Mouse (Mus musculus) testis, adult 2 months (tissue): ENCODE measurements around the gene Efcab3. TPM values are rescaled to one million over a fixed set of nuclear protein-coding genes. Genes with fewer than 3 reads are reported as not detected.

Source experiments
- H3K27ac ChIP-seq: fragments of 200-500 bp; 2 replicates; pipeline ENCODE4 v1.5.1; 2012; ENCODE audit warnings: low read depth, low read length; ENCODE audit not compliant: control insufficient read depth, insufficient read depth
- H3K27me3 ChIP-seq: fragments of 200-500 bp; 2 replicates; pipeline ENCODE4 v1.6.1; 2012; ENCODE audit warnings: mild to moderate bottlenecking, low read length, moderate library complexity; ENCODE audit not compliant: control insufficient read depth, insufficient read depth
- H3K36me3 ChIP-seq: fragments of 200-500 bp; 2 replicates; pipeline ENCODE4 v1.6.1; 2012; ENCODE audit warnings: mild to moderate bottlenecking, low read length; ENCODE audit not compliant: control insufficient read depth, insufficient read depth
- H3K4me1 ChIP-seq: fragments of 200-500 bp; 2 replicates; pipeline ENCODE4 v1.6.1; 2012; ENCODE audit warnings: low read length; ENCODE audit not compliant: control insufficient read depth, insufficient read depth
- H3K4me3 ChIP-seq: fragments of 200-500 bp; 2 replicates; pipeline ENCODE4 v1.5.1; 2012; ENCODE audit warnings: low read depth, mild to moderate bottlenecking, low read length, moderate library complexity, mixed read lengths; ENCODE audit not compliant: control insufficient read depth
- CTCF ChIP-seq: fragments of 200-500 bp; IDR thresholded peaks from 2 replicates; pipeline ENCODE4 v1.5.1; 2012; ENCODE audit warnings: low read depth, mild to moderate bottlenecking, inconsistent platforms, low read length, moderate library complexity; ENCODE audit not compliant: control insufficient read depth, insufficient read depth, insufficient replicate concordance
- POLR2A ChIP-seq: fragments of 200-500 bp; IDR thresholded peaks from 2 replicates; pipeline ENCODE4 v1.6.1; 2012; ENCODE audit warnings: low read depth, mild to moderate bottlenecking, inconsistent platforms, low read length, moderate library complexity; ENCODE audit not compliant: control insufficient read depth
- polyA plus RNA-seq: library from polyadenylated mRNA; depleted of rRNA; stranded (reverse); fragments of >200 nt; gene quantifications from 2 replicates; pipeline ENCODE4 v1.2.3, GENCODE M21; 2012

Gene Efcab3
- polyA plus RNA-seq, 1 experiment, result 148 TPM

DNA sequence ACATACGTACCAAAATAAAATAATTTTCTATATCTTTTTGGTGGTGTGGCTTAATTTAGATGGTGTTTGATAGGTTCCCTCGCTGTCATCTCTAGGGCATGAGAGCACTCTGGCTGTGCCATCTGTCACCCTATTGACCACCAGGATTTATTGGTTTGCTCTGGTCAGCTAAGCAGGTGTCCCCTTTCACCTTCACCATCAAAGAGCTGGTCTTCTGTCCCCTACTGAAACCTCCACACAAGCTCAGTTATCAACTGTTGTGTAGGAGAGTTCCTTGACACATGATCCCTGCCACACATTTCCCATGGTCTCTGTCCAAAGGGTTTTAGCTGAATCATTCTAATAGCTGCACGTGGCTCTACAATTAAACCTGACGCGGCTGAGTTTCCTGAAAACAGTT is 77.7 kb downstream of the Efcab3 start:
- no peak overlapping the region for H3K4me3 ChIP-seq
- no peaks in the 10 kb centered on the region for H3K27me3 ChIP-seq
- H3K36me3 ChIP-seq, result peaks cover 3% of the 10 kb centered on the region; the same call in 1 of the 2 replicates
- no peaks in the 10 kb centered on the region for H3K4me1 ChIP-seq
- TF ChIP-seq POLR2A (no peak), CTCF (no peak)
- H3K27ac ChIP-seq, result no peak overlapping the region

DNA sequence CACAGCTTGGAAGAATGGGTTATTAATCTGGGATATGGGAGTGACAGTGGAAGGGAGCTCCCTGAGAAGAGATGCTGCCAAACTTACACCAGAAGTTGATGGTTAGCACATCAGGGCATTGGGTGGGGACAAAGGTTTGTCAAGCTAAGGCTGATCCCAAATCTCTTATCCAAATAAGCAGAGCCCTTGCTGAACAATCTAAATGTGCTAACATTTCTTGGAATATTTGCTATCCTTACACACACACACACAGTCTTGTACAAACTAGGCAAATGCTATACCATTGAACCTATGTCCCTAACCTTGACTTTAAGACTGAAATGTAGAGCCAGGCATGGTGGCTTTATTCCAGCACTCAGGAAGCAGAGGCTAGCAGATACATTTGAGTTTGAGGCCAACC is 80.2 kb downstream of the Efcab3 start:
- Histone ChIP-seq H3K27ac (no peak overlapping the region), H3K27me3 (no peaks in the 10 kb centered on the region), H3K36me3 (no peaks in the 10 kb centered on the region; the same call in 1 of the 2 replicates), H3K4me1 (no peaks in the 10 kb centered on the region), H3K4me3 (no peak overlapping the region)
- TF ChIP-seq POLR2A, result no peak
- TF ChIP-seq CTCF, result no peak

DNA sequence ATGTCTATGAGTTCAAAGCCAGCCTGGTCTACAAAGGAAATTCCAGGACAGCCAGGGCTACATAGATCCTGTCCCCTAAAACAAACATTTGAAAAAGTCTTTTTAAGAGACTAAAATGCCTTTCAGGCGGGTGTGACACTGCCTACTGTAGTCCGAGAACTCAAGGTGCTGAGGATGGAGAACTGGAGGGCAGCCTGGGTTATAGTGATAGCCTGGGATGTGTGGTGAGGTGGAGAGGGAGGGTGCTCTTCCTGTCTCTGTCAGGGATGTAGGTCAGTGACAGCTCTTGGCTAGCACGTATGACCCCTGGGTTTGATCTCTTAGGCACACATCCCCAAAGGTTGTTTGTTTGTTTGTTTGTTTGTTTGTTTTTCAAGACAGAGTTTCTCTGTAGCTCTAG is 80.7 kb downstream of the Efcab3 start:
- Histone ChIP-seq H3K27ac (no peak overlapping the region), H3K4me1 (no peaks in the 10 kb centered on the region), H3K4me3 (no peak overlapping the region), H3K27me3 (no peaks in the 10 kb centered on the region), H3K36me3 (no peaks in the 10 kb centered on the region; the same call in 1 of the 2 replicates)
- TF ChIP-seq CTCF (no peak), POLR2A (no peak)

- H3K27me3 ChIP-seq, result no peaks in the 10 kb centered on the region
- TF ChIP-seq CTCF, result no peak
- no peak for TF ChIP-seq POLR2A
- no peaks in the 10 kb centered on the region for H3K36me3 ChIP-seq
- H3K4me1 ChIP-seq, result no peaks in the 10 kb centered on the region
- no peak overlapping the region for H3K27ac ChIP-seq
- no peak overlapping the region for H3K4me3 ChIP-seq
These were observed 81.3 kb downstream of the Efcab3 start for GRCm38 (mm10) chr11:105144508-105145210.

GRCm38 (mm10) chr11:105145211-105145610 is 81.8 kb downstream of the Efcab3 start:
- TF ChIP-seq CTCF (no peak), POLR2A (no peak)

DNA sequence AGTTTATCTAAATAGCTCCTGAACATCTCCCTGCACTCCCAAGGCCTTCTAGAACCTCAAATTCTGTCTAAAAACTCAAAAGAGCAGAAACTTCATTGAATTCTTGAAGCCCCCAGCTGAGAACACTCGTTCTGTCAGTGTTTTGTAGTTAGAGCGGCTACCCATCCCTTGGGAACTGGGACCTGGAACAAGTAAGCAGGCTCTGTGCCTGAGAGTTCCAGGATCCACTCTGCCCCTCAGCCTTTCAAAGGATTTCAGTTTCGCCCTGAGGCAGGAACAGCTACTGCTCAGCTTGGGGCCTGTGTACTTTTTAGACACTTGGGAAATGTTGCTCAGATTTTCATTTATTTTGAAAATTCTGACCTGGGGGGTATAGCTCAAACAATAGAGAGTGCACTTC is 83.2 kb downstream of the Efcab3 start, which contains the start of gene Gm10842:
Gene Gm10842 (plus strand): TSS at position 301 of the 400 bp plus-strand sequence.
- no peaks in the 10 kb centered on the region for H3K36me3 ChIP-seq
- no peaks in the 10 kb centered on the region for H3K27me3 ChIP-seq
- H3K4me3 ChIP-seq, result no peak within 1 kb of the TSS
- no peak within 1 kb of the TSS for H3K27ac ChIP-seq
- TF ChIP-seq CTCF, result no peak
- TF ChIP-seq POLR2A, result no peak
- peaks cover 3% of the 10 kb centered on the region for H3K4me1 ChIP-seq

More at GRCm38 (mm10) chr11:105145211-105145610, 81.8 kb downstream of the Efcab3 start:
- Histone ChIP-seq H3K36me3 (no peaks in the 10 kb centered on the region), H3K27ac (no peak overlapping the region), H3K4me3 (no peak overlapping the region), H3K4me1 (no peaks in the 10 kb centered on the region), H3K27me3 (no peaks in the 10 kb centered on the region)

DNA sequence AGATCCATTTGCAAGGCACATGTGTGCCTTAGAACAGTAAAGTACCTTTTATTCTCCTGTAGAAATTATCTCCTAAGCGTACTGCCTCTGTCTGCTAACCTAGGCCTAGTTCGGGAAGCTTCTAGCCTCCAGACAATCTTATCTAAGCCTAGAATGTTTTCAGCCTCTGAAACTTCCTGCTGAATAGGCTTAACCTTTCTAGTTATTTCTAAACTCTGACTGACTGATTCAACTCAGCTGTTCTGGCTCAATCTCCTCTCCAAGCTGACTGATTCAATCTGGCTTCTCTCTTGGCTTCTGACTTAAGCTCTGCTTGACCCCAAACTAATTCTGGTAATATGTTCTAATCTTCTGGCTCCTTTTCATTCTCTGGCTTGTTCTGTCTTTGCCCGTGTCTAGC is 86.0 kb downstream of the Efcab3 start:
- Histone ChIP-seq H3K27ac (no peak overlapping the region), H3K4me1 (peaks cover 3% of the 10 kb centered on the region), H3K36me3 (no peaks in the 10 kb centered on the region), H3K4me3 (no peak overlapping the region), H3K27me3 (no peaks in the 10 kb centered on the region)
- TF ChIP-seq POLR2A (no peak), CTCF (no peak)

DNA sequence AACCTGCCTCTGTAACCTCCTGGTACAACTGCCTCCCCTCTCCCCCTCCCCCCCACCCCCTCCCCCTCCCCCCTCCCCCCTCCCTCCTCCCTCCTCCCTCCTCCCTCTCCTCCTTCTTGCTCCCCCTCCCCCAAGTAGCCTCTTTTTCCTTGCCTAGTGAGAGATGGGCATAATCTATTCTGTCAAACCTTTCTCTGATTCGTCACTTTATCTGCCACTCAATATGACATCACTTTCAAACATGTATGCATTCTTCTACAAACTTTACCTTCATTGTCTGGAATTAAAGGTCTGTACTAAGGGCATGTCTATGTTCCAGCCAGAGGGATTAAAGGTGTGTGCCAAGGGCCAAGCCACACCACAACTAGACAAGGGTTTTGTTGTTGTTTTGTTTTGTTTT is 86.4 kb downstream of the Efcab3 start:
- Histone ChIP-seq H3K4me3 (no peak overlapping the region), H3K27me3 (no peaks in the 10 kb centered on the region), H3K4me1 (peaks cover 3% of the 10 kb centered on the region), H3K36me3 (no peaks in the 10 kb centered on the region), H3K27ac (no peak overlapping the region)
- no peak for TF ChIP-seq CTCF
- no peak for TF ChIP-seq POLR2A
